Mouse (Mus musculus) C2C12 (cell line): Measurements from ENCODE around the gene Spn.

Source experiments
- CEBPB ChIP-seq: IDR thresholded peaks from one replicate; pipeline ENCODE4 v1.6.1; 2011; ENCODE audit warnings: low read depth, mild to moderate bottlenecking, control low read depth, moderate library complexity
- CTCF ChIP-seq: IDR thresholded peaks from one replicate; pipeline ENCODE4 v1.5.1; 2011; ENCODE audit not compliant: control insufficient read depth, insufficient read depth, insufficient read length
- FOSL1 ChIP-seq: IDR thresholded peaks from one replicate; pipeline ENCODE4 v1.8.0; 2011; ENCODE audit warnings: mild to moderate bottlenecking, low read length; ENCODE audit not compliant: poor library complexity, insufficient read depth, severe bottlenecking
- USF1 ChIP-seq: IDR thresholded peaks from one replicate; pipeline ENCODE4 v1.6.1; 2011; ENCODE audit warnings: low read depth, mild to moderate bottlenecking, control low read depth, moderate library complexity

- TF ChIP-seq USF1 = no peak
- no peak for TF ChIP-seq CTCF
- TF ChIP-seq FOSL1 = no peak
- no peak for TF ChIP-seq CEBPB
Observed at GRCm38 (mm10) chr7:127096456-127096855, 41.2 kb downstream of the Spn start.
